Mouse (Mus musculus): ENCODE results near the gene Trp53i11. TPM values are rescaled to one million over a fixed set of nuclear protein-coding genes. Genes with fewer than 3 reads are reported as not detected.

Gene Trp53i11
- total and polyA plus RNA-seq, 3 experiments = 0.36 to 32.1 (median 0.73) TPM

DNA sequence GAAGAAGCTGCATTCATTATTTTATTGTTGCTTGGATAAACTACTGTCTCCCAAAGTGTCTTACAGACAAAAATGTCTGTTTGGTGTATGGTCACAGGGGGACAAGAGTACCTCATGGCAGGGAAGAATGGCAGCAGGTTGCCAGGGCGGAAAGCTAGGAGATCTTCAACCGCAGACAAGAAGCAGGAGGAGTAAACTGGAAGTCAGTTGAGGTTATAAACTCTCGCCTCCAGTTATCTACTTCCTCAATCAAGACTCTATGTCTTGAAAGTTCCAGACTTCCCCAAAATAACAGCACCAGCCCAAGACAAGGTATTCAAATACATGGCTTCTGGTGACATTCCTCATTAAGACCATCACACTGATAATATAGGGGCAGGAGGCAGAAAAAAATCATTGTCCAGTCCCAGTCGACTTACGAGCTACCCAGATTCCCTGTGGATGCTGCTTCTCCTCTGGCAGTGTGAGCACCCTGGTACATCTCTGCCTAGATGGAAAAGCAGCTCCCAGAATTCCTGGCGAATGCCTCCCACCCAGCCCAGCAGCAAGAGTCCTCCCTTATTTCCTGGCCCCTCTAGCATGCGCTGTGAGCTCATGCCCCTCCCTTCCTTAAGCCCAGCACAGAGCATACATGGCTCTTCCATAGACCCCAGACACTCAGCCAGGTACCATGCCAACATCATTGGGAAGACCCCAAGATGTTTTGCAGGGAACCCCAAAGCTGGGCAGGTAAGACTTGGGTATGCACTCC lies 25.3 kb upstream of the Trp53i11 start:
- Histone ChIP-seq H3K27me3 (replicated peaks) (peaks cover 84% of the 10 kb centered on the region), H3K27ac (ENCODE audit: insufficient read depth, low read depth) (no peak overlapping the region), H3K4me2 (ENCODE audit: insufficient read depth, low read depth, poor library complexity, severe bottlenecking) (no peak overlapping the region), H3K4me1 (ENCODE audit: control insufficient read depth in 1 of 2, insufficient read depth in 2 of 2) (peaks cover 19% of the 10 kb centered on the region in 2 experiments), H3K4me3 (replicated peaks in 1 of 3; ENCODE audit: low read depth in 2 of 3, low read length in 2 of 3, poor library complexity in 1 of 3) (no peak overlapping the region), H3K79me2 (replicated peaks; ENCODE audit: control insufficient read depth, extremely low read depth, insufficient read depth, poor library complexity, severe bottlenecking) (no peaks in the 10 kb centered on the region; the same call in 1 of the 2 replicates), H3K36me3 (replicated peaks in 1 of 2; ENCODE audit: control insufficient read depth in 1 of 2, insufficient read depth in 1 of 2, low read length in 1 of 2) (no peaks in the 10 kb centered on the region), H3K9ac (ENCODE audit: insufficient read depth, low read depth) (no peak overlapping the region), H3K9me3 (replicated peaks; ENCODE audit: low read length) (no peaks in the 10 kb centered on the region)
- no peak for DNase-seq (ENCODE audit: extremely low read depth)
- in situ Hi-C loops (cut with MboI; ENCODE audit: low pct_ligation_motif_present, low pct_unique_long_range_greater_than_20kb, low sequenced_read_pairs) = no loop called here
- dilution Hi-C loops (cut with MboI; ENCODE audit: extremely low pct_ligation_motif_present, extremely low pct_unique_long_range_greater_than_20kb, low sequenced_read_pairs) = no loop called here
- no peak for TF ChIP-seq ZNF384 (IDR thresholded peaks at IDR 0.05; ENCODE audit: low read depth, low read length)
- TF ChIP-seq SMC3 (IDR thresholded peaks at IDR 0.05; ENCODE audit: low read depth, low read length) = no peak
- no peak for TF ChIP-seq USF2 (conservative IDR thresholded peaks at IDR 0.05; ENCODE audit: low read depth, low read length)
- TF ChIP-seq ELF1 (IDR thresholded peaks at IDR 0.05; ENCODE audit: low read depth, low read length) = no peak
- no peak for TF ChIP-seq MXI1 (IDR thresholded peaks at IDR 0.05; ENCODE audit: low read depth, low read length)
- no peak for TF ChIP-seq TBP (conservative IDR thresholded peaks at IDR 0.05; ENCODE audit: low read depth, low read length)
- no peak for TF ChIP-seq SIN3A (IDR thresholded peaks at IDR 0.05; ENCODE audit: low read length)
- no peak for TF ChIP-seq ZMIZ1 (IDR thresholded peaks at IDR 0.05; ENCODE audit: low read depth, low read length)
- no peak for TF ChIP-seq POLR2AphosphoS2 (IDR thresholded peaks at IDR 0.05; ENCODE audit: low read depth, low read length)
- TF ChIP-seq TCF12 (IDR thresholded peaks at IDR 0.05; ENCODE audit: low read depth, low read length) = no peak
- no peak for TF ChIP-seq JUND (conservative IDR thresholded peaks at IDR 0.05; ENCODE audit: low read depth, low read length)

DNA sequence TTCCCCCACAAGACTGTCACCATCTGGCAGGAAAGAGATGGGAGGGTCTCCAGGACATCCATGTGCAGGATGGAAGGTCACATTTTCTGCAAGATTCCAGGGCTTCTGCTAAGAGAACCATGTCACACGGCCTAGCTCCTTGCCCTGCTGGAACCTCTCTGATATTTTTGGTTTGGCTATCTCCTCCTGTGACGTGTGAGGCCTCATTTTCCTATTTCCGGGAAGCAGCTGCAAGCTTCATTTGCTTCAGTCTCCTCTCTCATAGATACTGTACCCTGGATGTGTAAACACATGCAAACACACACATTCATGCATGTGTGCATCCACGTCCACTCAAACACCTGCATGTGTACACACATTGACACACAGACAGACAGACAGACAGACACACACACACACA lies 24.6 kb upstream of the Trp53i11 start:
- in situ Hi-C loops (cut with MboI; ENCODE audit: low pct_ligation_motif_present, low pct_unique_long_range_greater_than_20kb, low sequenced_read_pairs) = no loop called here
- Histone ChIP-seq H3K27me3 (replicated peaks) (peaks cover 84% of the 10 kb centered on the region), H3K9ac (ENCODE audit: insufficient read depth, low read depth) (no peak overlapping the region), H3K79me2 (replicated peaks; ENCODE audit: control insufficient read depth, extremely low read depth, insufficient read depth, poor library complexity, severe bottlenecking) (no peaks in the 10 kb centered on the region; the same call in 1 of the 2 replicates), H3K4me2 (ENCODE audit: insufficient read depth, low read depth, poor library complexity, severe bottlenecking) (no peak overlapping the region), H3K36me3 (replicated peaks in 1 of 2; ENCODE audit: control insufficient read depth in 1 of 2, insufficient read depth in 1 of 2, low read length in 1 of 2) (no peaks in the 10 kb centered on the region), H3K4me1 (ENCODE audit: control insufficient read depth in 1 of 2, insufficient read depth in 2 of 2) (peaks cover 22 to 23% of the 10 kb centered on the region in 2 experiments), H3K9me3 (replicated peaks; ENCODE audit: low read length) (no peaks in the 10 kb centered on the region), H3K27ac (ENCODE audit: insufficient read depth, low read depth) (no peak overlapping the region), H3K4me3 (replicated peaks in 1 of 3; ENCODE audit: low read depth in 2 of 3, low read length in 2 of 3, poor library complexity in 1 of 3) (no peak overlapping the region)
- TF ChIP-seq BHLHE40 (IDR thresholded peaks at IDR 0.05; ENCODE audit: low read depth, low read length) = 0 out of 2 replicates have a peak, but pooled peaks have one; percentile 9
- TF ChIP-seq PAX5 (IDR thresholded peaks at IDR 0.05; ENCODE audit: low read length) = no peak
- dilution Hi-C loops (cut with MboI; ENCODE audit: extremely low pct_ligation_motif_present, extremely low pct_unique_long_range_greater_than_20kb, low sequenced_read_pairs) = no loop called here
- no peak for DNase-seq (ENCODE audit: extremely low read depth)

GRCm38 (mm10) chr2:93163317-93163716 lies 24.0 kb upstream of the Trp53i11 start:
- no peaks in the 10 kb centered on the region; the same call in 1 of the 2 replicates for H3K79me2 ChIP-seq (replicated peaks; ENCODE audit: control insufficient read depth, extremely low read depth, insufficient read depth, poor library complexity, severe bottlenecking)
- H3K9ac ChIP-seq (ENCODE audit: insufficient read depth, low read depth) = no peak overlapping the region
- DNase-seq (ENCODE audit: extremely low read depth) = no peak
- no peaks in the 10 kb centered on the region for H3K36me3 ChIP-seq (replicated peaks in 1 of 2; ENCODE audit: control insufficient read depth in 1 of 2, insufficient read depth in 1 of 2, low read length in 1 of 2)
- no peak overlapping the region for H3K27ac ChIP-seq (ENCODE audit: insufficient read depth, low read depth)
- no peaks in the 10 kb centered on the region for H3K9me3 ChIP-seq (replicated peaks; ENCODE audit: low read length)
- in situ Hi-C loops (cut with MboI; ENCODE audit: low pct_ligation_motif_present, low pct_unique_long_range_greater_than_20kb, low sequenced_read_pairs) = no loop called here
- H3K4me3 ChIP-seq (replicated peaks in 1 of 3; ENCODE audit: low read depth in 2 of 3, low read length in 2 of 3, poor library complexity in 1 of 3) = no peak overlapping the region
- dilution Hi-C loops (cut with MboI; ENCODE audit: extremely low pct_ligation_motif_present, extremely low pct_unique_long_range_greater_than_20kb, low sequenced_read_pairs) = no loop called here
- H3K4me2 ChIP-seq (ENCODE audit: insufficient read depth, low read depth, poor library complexity, severe bottlenecking) = no peak overlapping the region
- H3K4me1 ChIP-seq (ENCODE audit: control insufficient read depth in 1 of 2, insufficient read depth in 2 of 2) = peaks cover 22 to 23% of the 10 kb centered on the region in 2 experiments
- H3K27me3 ChIP-seq (replicated peaks) = peaks cover 85% of the 10 kb centered on the region
- TF ChIP-seq ZKSCAN1 (IDR thresholded peaks at IDR 0.05; ENCODE audit: borderline replicate concordance, low read depth, low read length) = no peak
- no peak for TF ChIP-seq SMC3 (IDR thresholded peaks at IDR 0.05; ENCODE audit: low read depth, low read length)
- TF ChIP-seq JUN (IDR thresholded peaks at IDR 0.05; ENCODE audit: insufficient read depth, low read depth, low read length) = no peak
- TF ChIP-seq UBTF (IDR thresholded peaks at IDR 0.05; ENCODE audit: low read depth, low read length) = no peak
- TF ChIP-seq PAX5 (IDR thresholded peaks at IDR 0.05; ENCODE audit: low read length) = no peak
- no peak for TF ChIP-seq MYC (IDR thresholded peaks at IDR 0.05; ENCODE audit: low read depth, low read length)
- no peak for TF ChIP-seq MAFK (IDR thresholded peaks at IDR 0.05; ENCODE audit: insufficient replicate concordance, low read length)
- TF ChIP-seq POLR2AphosphoS2 (IDR thresholded peaks at IDR 0.05; ENCODE audit: low read depth, low read length) = no peak
- TF ChIP-seq HCFC1 (IDR thresholded peaks at IDR 0.05; ENCODE audit: low read depth, low read length) = no peak
- TF ChIP-seq RCOR1 (conservative IDR thresholded peaks at IDR 0.05; ENCODE audit: low read depth, low read length) = no peak
- TF ChIP-seq ETS1 (conservative IDR thresholded peaks at IDR 0.05; ENCODE audit: low read depth, low read length) = no peak
- no peak for TF ChIP-seq RAD21 (IDR thresholded peaks at IDR 0.05; ENCODE audit: low read depth, low read length)
- TF ChIP-seq USF2 (conservative IDR thresholded peaks at IDR 0.05; ENCODE audit: low read depth, low read length) = no peak
- TF ChIP-seq USF1 (IDR thresholded peaks at IDR 0.05; ENCODE audit: low read depth, low read length) = no peak
- no peak for TF ChIP-seq TBP (conservative IDR thresholded peaks at IDR 0.05; ENCODE audit: low read depth, low read length)
- TF ChIP-seq MXI1 (IDR thresholded peaks at IDR 0.05; ENCODE audit: low read depth, low read length) = no peak
- TF ChIP-seq POLR2A (IDR thresholded peaks at IDR 0.05; ENCODE audit: low read depth, low read length) = no peak

Measured in CH12.LX (cell line).